Mouse (Mus musculus) lung, postnatal 0 days (tissue): ENCODE measurements around the gene Btbd16.

Experiments used
- CTCF ChIP-seq: IDR thresholded peaks from 2 replicates; pipeline ENCODE4 v1.5.1; 2016; ENCODE audit warnings: antibody characterized with exemption, mild to moderate bottlenecking
- EP300 ChIP-seq: IDR thresholded peaks from 2 replicates; pipeline ENCODE4 v1.6.1; 2016; ENCODE audit warnings: antibody characterized with exemption, mild to moderate bottlenecking, control low read depth

GRCm38 (mm10) chr7:130780866-130781419 is 7.1 kb downstream of the Btbd16 start:
- TF ChIP-seq CTCF (no peak), EP300 (no peak)
